Mouse (Mus musculus) right cerebral cortex, postnatal 14 days (tissue): ENCODE measurements around the gene 1700029P11Rik.

Experiments used
- DNase-seq: peaks from one replicate; pipeline ENCODE4 v3.0.0; 2022

1700029P11Rik gene

GRCm38 (mm10) chr15:81980321-81980720, at the start of gene 1700029P11Rik:
TSS of gene 1700029P11Rik (plus strand) at chr15:81980540.
- no peak for DNase-seq

- peak; percentile 67 for DNase-seq
These were observed 47.3 kb upstream of the 1700029P11Rik start for GRCm38 (mm10) chr15:81932951-81933470.

- no peak for DNase-seq
These were observed 46.4 kb upstream of the 1700029P11Rik start for GRCm38 (mm10) chr15:81933986-81934385.

- no peak for DNase-seq
These were observed 44.3 kb upstream of the 1700029P11Rik start for GRCm38 (mm10) chr15:81935869-81936637.

DNA sequence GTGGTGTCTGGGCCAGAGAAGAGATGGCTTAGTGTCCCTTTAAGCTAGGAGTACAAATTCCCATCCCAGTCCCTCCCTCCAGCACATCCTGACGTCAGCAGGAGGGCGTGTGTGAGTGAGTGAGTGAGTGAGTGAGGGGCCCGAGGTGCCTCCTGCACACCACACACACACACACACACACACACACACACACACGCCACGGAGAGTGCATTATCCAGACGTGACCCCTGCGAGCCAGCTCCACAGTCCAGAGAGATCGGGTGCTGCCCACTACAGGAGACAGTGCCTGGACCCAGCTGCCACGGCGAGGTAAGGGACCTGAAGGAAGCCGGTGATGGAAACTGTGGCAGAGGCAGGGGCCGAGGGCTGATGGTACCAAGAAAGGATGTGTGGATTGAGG, 43.7 kb upstream of the 1700029P11Rik start, which contains the start of gene Csdc2:
Gene Csdc2, plus strand, starts transcription at position 81 of the 400 bp plus-strand sequence.
- peak; percentile 57 for DNase-seq

DNA sequence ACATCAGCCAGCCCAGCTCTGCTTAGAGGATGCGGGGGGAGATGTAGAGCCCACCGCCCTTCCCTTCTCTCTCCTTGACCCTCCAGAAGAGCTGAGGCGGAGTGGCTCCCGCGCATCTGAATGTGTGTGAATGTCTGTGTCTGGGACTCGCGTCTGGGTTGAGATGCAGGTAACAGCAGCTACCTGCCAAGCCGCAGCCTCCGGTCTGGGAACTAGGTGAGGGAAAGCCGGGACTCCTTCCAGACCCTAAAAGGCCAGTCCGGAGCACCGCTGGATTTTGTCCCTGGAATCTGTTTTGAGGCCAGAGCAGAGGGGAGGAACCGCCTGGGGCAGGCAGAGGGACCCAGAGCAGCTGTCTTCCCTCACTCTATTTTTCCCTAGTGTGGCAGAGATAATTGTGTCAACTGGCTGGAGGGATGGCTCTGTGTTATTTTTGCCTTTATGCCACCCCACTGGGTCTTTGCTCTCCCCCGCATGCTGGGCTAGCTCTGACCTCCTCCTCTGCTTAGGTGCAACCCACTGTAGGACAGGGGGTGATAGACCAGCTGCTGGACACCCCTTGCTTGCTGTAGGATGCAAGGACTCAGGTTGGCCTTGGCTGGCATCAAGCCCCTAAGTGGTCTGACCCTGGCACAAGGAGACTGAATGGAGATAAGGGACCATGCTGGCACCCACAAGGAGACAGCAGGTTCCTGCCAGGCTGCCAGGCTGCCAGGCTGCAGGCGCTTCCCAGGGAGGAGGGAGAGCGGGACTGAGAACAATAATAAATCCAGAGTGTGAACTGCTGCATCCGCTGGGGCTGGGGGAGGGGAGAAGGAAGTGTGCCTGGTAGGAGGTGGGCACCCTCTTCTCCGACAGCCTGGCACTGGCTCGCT, 43.0 kb upstream of the 1700029P11Rik start:
- DNase-seq: peak; percentile 75

- peak; percentile 64 for DNase-seq
These were observed 42.1 kb upstream of the 1700029P11Rik start for GRCm38 (mm10) chr15:81938246-81938645.

DNA sequence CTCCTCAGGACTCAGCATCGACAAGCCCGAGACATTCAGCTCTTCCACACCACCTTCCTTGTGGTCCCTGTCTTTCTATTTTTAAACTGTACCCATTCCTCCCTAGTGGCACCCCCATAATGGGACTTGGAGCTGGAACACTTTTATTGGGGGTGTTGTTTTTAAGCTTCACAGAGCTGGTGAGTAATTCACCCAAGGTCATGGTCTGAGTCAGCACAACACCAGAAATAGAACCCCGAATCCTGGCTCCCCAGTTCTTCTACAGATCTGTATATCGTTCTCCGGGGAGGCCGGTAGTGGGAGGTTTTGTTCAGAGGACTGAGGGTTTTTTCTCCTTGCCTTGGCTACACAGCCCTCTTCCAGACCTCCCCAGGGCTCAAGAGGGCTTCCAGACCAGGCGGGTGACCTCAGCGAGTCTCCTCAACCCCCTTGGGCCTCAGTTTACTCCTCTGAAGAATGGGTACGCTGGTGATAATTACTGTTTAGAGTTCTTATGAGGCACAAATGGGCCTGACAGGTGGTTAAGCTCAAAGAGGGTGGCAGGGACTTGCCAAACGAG, 41.1 kb upstream of the 1700029P11Rik start:
- DNase-seq: no peak

DNA sequence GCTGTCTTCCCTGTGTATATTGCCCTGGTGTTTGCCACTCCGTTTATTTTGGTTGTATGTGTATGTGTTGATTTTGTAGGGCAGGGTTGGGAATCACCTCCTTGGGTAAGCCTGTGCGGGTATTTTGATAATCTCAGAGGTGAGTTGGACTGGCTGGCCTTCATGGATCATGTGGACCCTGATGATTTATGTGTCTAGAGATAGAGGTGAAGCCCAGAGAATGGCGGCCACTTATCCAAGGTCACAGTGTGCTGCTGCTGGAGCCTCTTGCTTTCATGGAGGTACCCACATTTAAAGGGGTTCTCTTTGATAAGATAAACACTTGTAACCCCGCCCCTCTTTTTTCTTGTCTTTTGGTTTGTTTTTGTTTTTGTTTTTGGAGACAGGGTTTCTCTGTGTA, 40.6 kb upstream of the 1700029P11Rik start:
- DNase-seq: no peak

GRCm38 (mm10) chr15:81940219-81940618, 40.1 kb upstream of the 1700029P11Rik start:
- DNase-seq: no peak

- no peak for DNase-seq
These were observed 39.3 kb upstream of the 1700029P11Rik start for GRCm38 (mm10) chr15:81941010-81941409.

DNA sequence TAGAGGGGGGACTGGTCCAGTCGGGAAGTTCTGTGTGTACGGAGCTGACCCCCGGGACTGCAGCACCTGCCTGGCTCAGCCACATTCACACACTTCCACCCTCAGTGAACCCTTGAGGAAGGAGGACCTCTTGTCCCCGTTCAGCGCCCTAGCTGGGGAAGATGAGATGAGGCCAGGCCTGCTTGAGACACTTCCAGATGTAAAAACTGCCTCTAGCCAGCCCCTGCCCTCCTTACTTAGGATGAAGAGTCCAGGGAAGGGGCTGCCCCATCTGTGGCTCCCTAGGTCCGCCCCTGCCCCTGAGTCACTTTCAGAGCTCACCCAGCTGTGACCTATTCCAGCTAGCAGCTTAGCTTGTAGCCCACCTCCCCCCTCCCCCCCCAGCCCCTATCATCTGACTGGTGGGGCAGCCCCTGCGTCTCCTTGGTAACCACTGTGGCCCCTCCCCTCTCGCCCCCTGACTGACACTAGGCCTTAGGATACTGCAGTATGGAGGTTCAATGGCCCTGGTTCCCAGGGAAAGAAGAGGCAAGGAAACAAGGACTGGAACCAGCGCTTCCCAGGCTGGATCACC, 37.1 kb upstream of the 1700029P11Rik start:
- no peak for DNase-seq

GRCm38 (mm10) chr15:81949076-81949475, 31.3 kb upstream of the 1700029P11Rik start:
- DNase-seq: no peak

DNA sequence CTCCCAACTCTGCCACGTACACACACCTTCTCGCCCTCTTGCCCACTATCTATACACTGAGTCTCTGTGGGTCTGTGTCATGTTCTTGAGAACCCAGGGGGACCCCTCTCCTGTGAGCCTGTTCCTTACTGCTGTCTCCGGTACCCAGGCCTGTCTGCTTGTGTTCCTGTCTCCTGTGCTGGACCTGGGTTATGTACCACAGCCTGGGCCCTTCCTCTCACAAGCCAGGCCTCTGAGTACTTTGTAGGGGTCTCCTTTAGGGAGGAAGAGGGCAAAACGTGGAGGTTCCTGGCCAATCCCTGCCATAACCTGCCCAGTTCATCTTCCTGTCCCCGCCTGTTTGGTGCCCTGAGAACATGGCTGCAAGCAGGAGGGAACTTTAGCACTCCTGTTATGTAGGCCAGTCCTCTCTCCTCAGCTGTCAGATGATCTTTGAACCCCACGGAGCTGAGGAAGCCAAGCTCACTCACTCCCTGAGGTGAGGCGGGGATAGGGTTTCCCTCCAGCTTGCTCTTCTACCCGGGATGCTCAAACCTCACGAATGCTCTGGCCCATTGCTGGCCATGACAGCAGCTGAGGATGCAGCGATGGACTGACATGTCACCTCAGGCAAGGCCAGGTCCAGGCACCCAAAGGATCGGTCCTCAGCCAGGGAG, 30.7 kb upstream of the 1700029P11Rik start:
- no peak for DNase-seq

DNA sequence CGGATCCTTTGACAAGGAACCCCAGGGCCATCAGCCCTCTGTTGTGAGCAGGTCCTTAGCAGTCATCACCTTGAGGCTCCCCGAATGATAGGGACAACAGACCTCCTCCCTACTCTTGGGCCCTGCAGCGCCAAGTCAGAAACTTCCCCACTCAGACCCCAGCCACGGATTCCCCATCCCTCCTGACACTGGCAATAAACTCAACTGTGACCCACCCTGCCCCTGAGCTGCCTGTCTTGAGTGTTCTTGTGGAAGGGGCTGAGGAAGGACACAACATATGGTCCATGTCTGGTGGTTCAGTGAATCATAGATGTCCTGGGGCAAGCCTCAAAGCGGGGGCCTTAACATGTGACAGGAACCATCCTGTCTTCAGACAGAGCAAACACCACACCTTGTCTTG, 29.6 kb upstream of the 1700029P11Rik start:
- no peak for DNase-seq

- no peak for DNase-seq
These were observed 29.2 kb upstream of the 1700029P11Rik start for GRCm38 (mm10) chr15:81951159-81951558.

DNA sequence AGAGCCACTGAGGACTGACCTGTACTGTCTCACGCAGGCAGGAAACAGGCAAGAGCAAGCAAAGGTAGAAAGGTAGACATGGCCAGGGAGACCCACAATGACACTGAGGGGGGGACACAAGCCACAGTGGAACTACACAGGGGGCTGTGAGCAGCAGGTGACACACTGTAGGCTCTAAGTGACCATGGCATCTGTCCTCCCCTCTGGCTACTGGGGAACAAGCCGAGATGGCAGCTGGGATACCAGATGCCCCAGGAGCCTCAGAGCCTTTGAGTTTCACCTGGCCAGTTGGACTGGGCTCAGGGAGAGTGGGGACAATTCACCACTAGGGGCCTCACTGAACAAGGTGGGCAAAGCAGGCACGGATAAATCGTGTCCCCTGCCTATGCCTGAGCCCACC, 28.0 kb upstream of the 1700029P11Rik start:
- DNase-seq: no peak

- no peak for DNase-seq
These were observed 26.2 kb upstream of the 1700029P11Rik start for GRCm38 (mm10) chr15:81954151-81954583.

- no peak for DNase-seq
These were observed 25.6 kb upstream of the 1700029P11Rik start for GRCm38 (mm10) chr15:81954716-81955115.

DNA sequence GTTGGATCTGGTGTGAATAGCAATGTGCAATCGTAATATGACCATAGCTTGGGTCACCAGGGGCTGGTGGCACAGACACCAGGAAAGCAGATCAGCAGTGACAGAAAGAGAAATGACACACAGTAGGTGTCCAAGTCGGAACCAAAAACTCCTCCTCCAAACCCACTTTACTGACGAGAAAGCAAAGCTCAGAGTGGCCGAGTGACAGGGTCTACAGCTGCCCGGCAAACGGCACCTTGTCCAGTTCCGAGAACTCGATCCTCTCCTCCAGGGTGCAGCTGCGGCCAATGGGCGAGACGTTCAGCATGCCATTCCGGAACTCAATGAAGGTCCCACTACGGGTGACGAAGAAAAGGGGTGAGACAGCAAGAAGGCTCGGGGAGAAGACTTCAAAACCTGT, 24.9 kb upstream of the 1700029P11Rik start:
- DNase-seq: no peak

DNA sequence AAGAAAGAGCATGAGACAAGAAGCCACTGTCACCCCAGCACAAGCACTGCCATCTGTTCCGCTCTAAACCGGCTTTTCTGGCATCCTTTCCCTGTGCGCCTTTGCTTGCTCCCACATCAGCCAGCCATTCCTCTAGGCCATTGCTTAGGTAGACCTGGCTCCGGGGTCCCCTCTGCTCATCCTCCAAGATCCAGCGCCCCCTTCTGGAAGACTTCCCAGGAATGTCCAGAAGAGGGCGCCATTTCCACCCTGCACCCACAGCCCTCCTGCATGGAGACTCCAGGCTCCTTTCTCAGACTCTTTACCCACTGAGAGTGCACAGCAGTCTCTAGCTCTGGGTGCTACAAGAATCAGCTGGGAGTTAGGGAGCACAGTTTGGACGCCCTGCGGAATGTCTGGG, 23.9 kb upstream of the 1700029P11Rik start:
- DNase-seq: peak; percentile 58

DNA sequence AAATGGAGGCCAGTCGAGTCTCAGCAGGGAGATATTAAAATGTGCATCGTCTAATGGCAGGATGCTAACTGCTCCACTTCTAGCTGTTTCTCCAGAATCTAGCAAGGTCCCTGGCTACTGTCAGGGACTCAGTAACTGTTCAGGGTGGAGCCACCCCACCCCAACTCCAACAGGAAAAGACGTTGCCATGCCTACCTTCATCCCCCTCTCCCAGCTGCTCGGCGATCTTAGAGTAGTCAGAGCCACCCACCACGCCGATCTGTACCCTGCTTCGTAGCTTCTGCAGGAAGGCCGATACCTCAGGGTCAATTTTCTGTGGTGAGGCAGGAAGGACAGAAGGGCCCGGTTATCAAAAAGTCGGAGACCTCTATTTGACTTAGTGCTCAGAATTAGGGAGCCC, 22.7 kb upstream of the 1700029P11Rik start:
- no peak for DNase-seq
